Mouse (Mus musculus) intestine, embryonic 14.5 days (tissue): ENCODE results near the gene Pgap3. TPM values are rescaled to one million over a fixed set of nuclear protein-coding genes. Genes with fewer than 3 reads are reported as not detected.

Source experiments
- ATAC-seq: fragments of 200-750 bp; cut with Nextera tagmentation; replicated peaks from 2 replicates; pipeline ENCODE4 v1.8.0; 2017; ENCODE audit warnings: low read depth, moderate number of reproducible peaks, moderate TSS enrichment, moderate library complexity; ENCODE audit not compliant: low FRiP score, low TSS enrichment
- DNase-seq: peaks from one replicate; pipeline ENCODE4 v3.0.0-alpha.2; 2018; ENCODE audit warnings: low spot score
- H3K27ac ChIP-seq: fragments of 300-500 bp; sonication (generic); 2 replicates; pipeline ENCODE4 v1.5.1; 2014; ENCODE audit warnings: low read depth, mild to moderate bottlenecking, control low read depth
- H3K27me3 ChIP-seq: fragments of 300-500 bp; sonication (generic); replicated peaks from 2 replicates; pipeline ENCODE4 v1.6.1; 2014; ENCODE audit warnings: low read length, control low read depth; ENCODE audit not compliant: control insufficient read depth, insufficient read depth
- H3K36me3 ChIP-seq: fragments of 300-500 bp; sonication (generic); 2 replicates; pipeline ENCODE4 v1.6.1; 2014; ENCODE audit warnings: low read length, control low read depth; ENCODE audit not compliant: control insufficient read depth, insufficient read depth
- H3K4me1 ChIP-seq: fragments of 300-500 bp; sonication (generic); replicated peaks from 2 replicates; pipeline ENCODE4 v1.6.1; 2014; ENCODE audit warnings: low read length, control low read depth, mixed read lengths; ENCODE audit not compliant: control insufficient read depth, insufficient read depth
- H3K4me2 ChIP-seq: fragments of 300-500 bp; sonication (generic); 2 replicates; pipeline ENCODE4 v1.6.1; 2014; ENCODE audit warnings: low read length
- H3K4me3 ChIP-seq: fragments of 300-500 bp; sonication (generic); 2 replicates; pipeline ENCODE4 v1.5.1; 2014; ENCODE audit warnings: low read depth, low read length, control low read depth, mixed read lengths
- H3K9ac ChIP-seq: fragments of 300-500 bp; sonication (generic); 2 replicates; pipeline ENCODE4 v1.6.1; 2014; ENCODE audit warnings: mild to moderate bottlenecking, low read length
- H3K9me3 ChIP-seq: fragments of 300-500 bp; sonication (generic); 2 replicates; pipeline ENCODE4 v1.6.1; 2016; ENCODE audit warnings: low read length, control low read depth; ENCODE audit not compliant: control insufficient read depth
- WGBS: fragments of 180-500 bp; shearing (Covaris S2); extraction: QIAGEN DNeasy Blood & Tissue Kit; methylation state at CpG from one replicate; pipeline ENCODE4 v1.1.7; 2014; 5-methylcytosine and 5-hydroxymethylcytosine counted together
- polyA plus RNA-seq: library from polyadenylated mRNA; unstranded; fragments of >200 nt; fragmentation: Nextera tagmentation; extraction: Ambion mirVana; gene quantifications from 2 replicates; pipeline ENCODE4 v1.2.1, GENCODE M21; 2014

Pgap3 gene
- polyA plus RNA-seq, 1 experiment from 2014 or later = 14.1 TPM

- Histone ChIP-seq H3K9me3 (no peaks in the 10 kb centered on the region), H3K9ac (no peak overlapping the region), H3K27ac (no peak overlapping the region), H3K36me3 (no peaks in the 10 kb centered on the region; the same call in 1 of the 2 replicates), H3K4me1 (peaks cover 19% of the 10 kb centered on the region), H3K27me3 (no peaks in the 10 kb centered on the region), H3K4me2 (no peak overlapping the region), H3K4me3 (no peak overlapping the region)
- WGBS = 64% methylated on average over 5 of the region's 5 CpGs
- no peak for DNase-seq
- no peak for ATAC-seq
Measured at GRCm38 (mm10) chr11:98363817-98364216, 36.5 kb downstream of the Pgap3 start.

- Histone ChIP-seq H3K4me2 (no peak overlapping the region; the same call in 1 of the 2 replicates), H3K9ac (no peak overlapping the region), H3K9me3 (no peaks in the 10 kb centered on the region), H3K36me3 (no peaks in the 10 kb centered on the region; the same call in 1 of the 2 replicates), H3K27me3 (no peaks in the 10 kb centered on the region), H3K4me1 (peaks cover 26% of the 10 kb centered on the region), H3K27ac (no peak overlapping the region), H3K4me3 (no peak overlapping the region)
- WGBS = 67% methylated on average over 9 of the region's 9 CpGs
- DNase-seq (no peak), ATAC-seq (no peak)
Measured at GRCm38 (mm10) chr11:98360866-98361521, 39.3 kb downstream of the Pgap3 start.

- under 1% methylated on average over 59 of the region's 60 CpGs for WGBS
- Histone ChIP-seq H3K9ac (peak within 1 kb of the TSS; percentile 63), H3K27ac (peak within 1 kb of the TSS; percentile 87), H3K4me1 (peaks cover 28% of the 10 kb centered on the region), H3K27me3 (peaks cover 9% of the 10 kb centered on the region; the same call in 1 of the 2 replicates), H3K4me3 (peak within 1 kb of the TSS; percentile 74), H3K4me2 (peak within 1 kb of the TSS; percentile 91), H3K9me3 (no peaks in the 10 kb centered on the region), H3K36me3 (no peaks in the 10 kb centered on the region)
- peak; percentile 98 for DNase-seq
- peak; percentile 83 for ATAC-seq
Measured at GRCm38 (mm10) chr11:98358161-98359083, 41.9 kb downstream of the Pgap3 start, which contains the start of gene Stard3. TSS of gene Stard3 (plus strand) at chr11:98358368.

DNA sequence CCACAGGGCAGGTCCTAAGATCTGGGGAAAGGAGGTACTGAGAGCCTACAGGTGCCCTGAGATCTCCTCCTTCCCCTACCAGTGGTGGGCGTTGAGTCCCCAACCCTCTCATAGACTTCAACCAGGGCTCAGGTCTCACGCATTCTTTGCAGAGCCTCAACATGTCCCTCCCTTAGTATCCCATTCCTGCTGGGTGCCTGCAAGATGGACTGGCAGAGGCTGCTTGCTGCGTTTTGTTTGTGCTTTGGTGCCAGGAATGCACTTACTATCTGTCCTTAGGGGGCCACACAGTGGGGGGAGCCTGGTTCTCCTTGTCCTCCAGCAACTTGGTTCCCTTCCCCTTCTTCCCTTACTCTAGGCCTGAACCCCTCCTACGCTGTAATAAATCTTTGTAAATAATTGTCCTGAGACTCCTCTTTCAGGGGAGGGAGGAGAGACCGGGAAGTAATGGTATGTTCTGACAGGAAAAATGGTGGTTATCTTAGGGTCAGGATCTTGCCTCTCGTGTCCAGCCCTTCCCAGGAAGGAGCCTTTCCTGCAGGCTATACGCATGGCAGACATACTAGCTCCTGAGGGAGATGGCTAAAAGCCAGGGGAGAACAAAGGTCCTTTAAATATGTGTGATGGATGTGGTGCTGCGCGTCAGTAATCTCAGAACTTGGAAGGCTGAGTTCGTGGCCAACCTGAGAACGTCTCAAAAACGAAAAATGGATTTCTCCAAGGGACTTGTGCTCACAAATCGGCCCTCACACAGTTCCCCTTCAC, 42.7 kb downstream of the Pgap3 start:
- H3K9ac ChIP-seq = peak overlapping the region; percentile 63
- peaks cover 28% of the 10 kb centered on the region for H3K4me1 ChIP-seq
- H3K9me3 ChIP-seq = no peaks in the 10 kb centered on the region
- ATAC-seq (peak; percentile 11; the same call in 1 of the 2 replicates), DNase-seq (no peak)
- H3K4me3 ChIP-seq = peak overlapping the region; percentile 74
- H3K27me3 ChIP-seq = peaks cover 16% of the 10 kb centered on the region
- peak overlapping the region; percentile 87 for H3K27ac ChIP-seq
- 8% methylated on average over 13 of the region's 13 CpGs for WGBS
- peak overlapping the region; percentile 91 for H3K4me2 ChIP-seq
- H3K36me3 ChIP-seq = no peaks in the 10 kb centered on the region

- Histone ChIP-seq H3K9ac (no peak overlapping the region), H3K4me1 (peaks cover 28% of the 10 kb centered on the region), H3K27me3 (peaks cover 23% of the 10 kb centered on the region), H3K36me3 (no peaks in the 10 kb centered on the region), H3K4me3 (no peak overlapping the region), H3K9me3 (no peaks in the 10 kb centered on the region), H3K4me2 (no peak overlapping the region), H3K27ac (peak overlapping the region; percentile 87)
- WGBS = 71% methylated on average over 7 of the region's 7 CpGs
- no peak for DNase-seq
- no peak for ATAC-seq
Measured at GRCm38 (mm10) chr11:98356625-98357394, 43.5 kb downstream of the Pgap3 start.

DNA sequence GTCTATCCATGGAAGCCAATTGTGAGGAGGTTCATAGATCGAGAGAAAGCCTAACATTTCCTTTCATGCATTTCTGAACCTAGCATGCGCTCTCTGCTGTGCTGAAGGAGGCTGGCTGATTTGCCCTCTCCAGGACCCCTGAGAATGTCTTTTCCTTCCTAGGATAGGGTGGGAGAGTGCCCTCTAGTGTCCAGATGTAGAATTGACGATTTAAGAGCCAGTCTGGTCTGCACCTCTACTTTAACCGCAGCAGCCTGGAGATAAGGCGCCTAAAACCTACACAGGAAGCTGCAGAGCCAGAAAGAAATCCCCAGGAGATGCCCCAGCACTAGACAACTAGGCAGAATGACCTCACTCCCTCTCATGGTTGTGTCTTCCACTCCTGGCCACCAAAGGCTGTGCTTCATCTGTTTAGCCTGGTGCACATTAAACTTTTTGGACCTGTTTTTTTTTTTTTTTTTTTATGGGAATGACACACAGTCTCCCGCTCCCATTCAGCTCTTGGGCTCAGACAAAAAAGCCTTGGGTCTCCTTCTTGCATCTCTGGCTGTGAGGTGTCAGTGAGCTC, 44.5 kb downstream of the Pgap3 start:
- Histone ChIP-seq H3K27ac (no peak overlapping the region), H3K36me3 (no peaks in the 10 kb centered on the region), H3K9me3 (no peaks in the 10 kb centered on the region), H3K9ac (no peak overlapping the region), H3K4me1 (peaks cover 23% of the 10 kb centered on the region), H3K4me3 (no peak overlapping the region), H3K27me3 (peaks cover 31% of the 10 kb centered on the region), H3K4me2 (no peak overlapping the region)
- DNase-seq (peak; percentile 79), ATAC-seq (no peak)
- 11% methylated on average over 6 of the region's 6 CpGs for WGBS

DNA sequence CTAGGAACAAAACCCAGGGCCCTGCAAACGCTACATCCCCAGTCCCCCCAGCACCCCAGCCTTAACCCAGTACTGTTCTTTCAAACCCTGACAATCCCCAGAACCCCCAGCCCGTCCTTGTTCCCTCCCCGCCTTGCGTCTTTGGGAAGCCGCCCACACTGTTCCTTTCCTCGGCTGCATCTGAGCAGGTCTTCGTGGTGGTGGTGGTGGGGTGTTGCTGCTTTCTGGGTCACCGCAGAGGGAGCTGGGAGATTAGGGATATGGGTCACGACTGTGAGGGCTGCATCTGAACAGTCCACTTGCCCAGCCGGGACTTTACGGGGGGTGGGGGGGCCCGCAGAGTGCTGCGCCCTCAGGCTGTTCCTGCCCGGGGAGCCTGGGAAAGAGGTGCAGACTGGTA, 45.8 kb downstream of the Pgap3 start:
- H3K36me3 ChIP-seq = no peaks in the 10 kb centered on the region
- H3K27me3 ChIP-seq = peaks cover 45% of the 10 kb centered on the region
- no peak for ATAC-seq
- H3K4me2 ChIP-seq = no peak overlapping the region
- DNase-seq = no peak
- H3K9me3 ChIP-seq = no peaks in the 10 kb centered on the region
- peaks cover 16% of the 10 kb centered on the region for H3K4me1 ChIP-seq
- 57% methylated on average over 14 of the region's 14 CpGs for WGBS
- no peak overlapping the region for H3K4me3 ChIP-seq
- H3K9ac ChIP-seq = no peak overlapping the region
- H3K27ac ChIP-seq = no peak overlapping the region
